Mouse (Mus musculus) intestine, embryonic 15.5 days (tissue): ENCODE results near the gene Tbc1d7. TPM values are rescaled to one million over a fixed set of nuclear protein-coding genes. Genes with fewer than 3 reads are reported as not detected.

Source experiments
- ATAC-seq: fragments of 200-750 bp; cut with Nextera tagmentation; 2 replicates; pipeline ENCODE4 v1.8.0; 2017; ENCODE audit warnings: moderate TSS enrichment, moderate library complexity
- H3K27ac ChIP-seq: fragments of 300-500 bp; sonication (generic); 2 replicates; pipeline ENCODE4 v1.5.1; 2015; ENCODE audit warnings: mild to moderate bottlenecking, inconsistent platforms
- H3K27me3 ChIP-seq: fragments of 300-500 bp; sonication (generic); replicated peaks from 2 replicates; pipeline ENCODE4 v1.6.1; 2015; ENCODE audit warnings: inconsistent platforms
- H3K36me3 ChIP-seq: fragments of 300-500 bp; sonication (generic); 2 replicates; pipeline ENCODE4 v1.6.1; 2015; ENCODE audit warnings: inconsistent platforms
- H3K4me1 ChIP-seq: fragments of 300-500 bp; sonication (generic); replicated peaks from 2 replicates; pipeline ENCODE4 v1.6.1; 2015; ENCODE audit warnings: inconsistent platforms
- H3K4me2 ChIP-seq: fragments of 300-500 bp; sonication (generic); replicated peaks from 2 replicates; pipeline ENCODE4 v1.6.1; 2015; ENCODE audit warnings: mild to moderate bottlenecking, inconsistent platforms
- H3K4me3 ChIP-seq: fragments of 300-500 bp; sonication (generic); replicated peaks from 2 replicates; pipeline ENCODE4 v1.5.1; 2015; ENCODE audit warnings: inconsistent platforms
- H3K9ac ChIP-seq: fragments of 300-500 bp; sonication (generic); 2 replicates; pipeline ENCODE4 v1.6.1; 2015; ENCODE audit warnings: inconsistent platforms
- H3K9me3 ChIP-seq: fragments of 300-500 bp; sonication (generic); 2 replicates; pipeline ENCODE4 v1.6.1; 2016; ENCODE audit warnings: inconsistent platforms
- WGBS: fragments of 180-500 bp; shearing (Covaris S2); methylation state at CpG from one replicate; pipeline ENCODE4 v1.1.7; 2015; 5-methylcytosine and 5-hydroxymethylcytosine counted together
- polyA plus RNA-seq: library from polyadenylated mRNA; unstranded; fragments of >200 nt; fragmentation: Nextera tagmentation; extraction: Ambion mirVana; gene quantifications from 2 replicates; pipeline ENCODE4 v1.2.1, GENCODE M21; 2015

Tbc1d7 gene
- polyA plus RNA-seq, 1 experiment from 2014 or later, result 34.2 TPM

GRCm38 (mm10) chr13:43157370-43157769, 13.9 kb downstream of the Tbc1d7 start:
- Histone ChIP-seq H3K27ac (no peak overlapping the region), H3K4me3 (no peak overlapping the region), H3K9ac (no peak overlapping the region), H3K27me3 (no peaks in the 10 kb centered on the region), H3K4me1 (0 out of 2 replicates have a peak, but pooled peaks cover 5% of the 10 kb centered on the region), H3K4me2 (no peak overlapping the region), H3K9me3 (no peaks in the 10 kb centered on the region), H3K36me3 (no peaks in the 10 kb centered on the region)
- ATAC-seq, result no peak
- 52% methylated on average over 5 of the region's 5 CpGs for WGBS

- ATAC-seq, result no peak
- Histone ChIP-seq H3K9ac (no peak overlapping the region), H3K4me2 (no peak overlapping the region), H3K27me3 (no peaks in the 10 kb centered on the region), H3K4me1 (no peaks in the 10 kb centered on the region), H3K4me3 (no peak overlapping the region), H3K27ac (no peak overlapping the region), H3K9me3 (no peaks in the 10 kb centered on the region), H3K36me3 (no peaks in the 10 kb centered on the region)
- 91% methylated on average over 14 of the region's 14 CpGs for WGBS
Measured at GRCm38 (mm10) chr13:43152005-43152520, 19.2 kb downstream of the Tbc1d7 start.

GRCm38 (mm10) chr13:43149661-43150060, 21.6 kb downstream of the Tbc1d7 start:
- no peaks in the 10 kb centered on the region for H3K9me3 ChIP-seq
- 80% methylated on average over 3 of the region's 3 CpGs for WGBS

GRCm38 (mm10) chr13:43148692-43149091, 22.6 kb downstream of the Tbc1d7 start:
- no peaks in the 10 kb centered on the region for H3K27me3 ChIP-seq
- ATAC-seq, result peak; percentile 47; the same call in 1 of the 2 replicates

More at GRCm38 (mm10) chr13:43149661-43150060, 21.6 kb downstream of the Tbc1d7 start:
- H3K27me3 ChIP-seq, result no peaks in the 10 kb centered on the region
- H3K9ac ChIP-seq, result no peak overlapping the region
- no peaks in the 10 kb centered on the region for H3K36me3 ChIP-seq
- H3K4me2 ChIP-seq, result no peak overlapping the region
- ATAC-seq, result no peak
- no peaks in the 10 kb centered on the region for H3K4me1 ChIP-seq
- H3K4me3 ChIP-seq, result no peak overlapping the region
- H3K27ac ChIP-seq, result no peak overlapping the region

GRCm38 (mm10) chr13:43146515-43147258, 24.6 kb downstream of the Tbc1d7 start:
- Histone ChIP-seq H3K4me2 (no peak overlapping the region), H3K36me3 (no peaks in the 10 kb centered on the region), H3K9me3 (no peaks in the 10 kb centered on the region), H3K9ac (no peak overlapping the region), H3K4me3 (no peak overlapping the region), H3K4me1 (no peaks in the 10 kb centered on the region), H3K27me3 (no peaks in the 10 kb centered on the region), H3K27ac (no peak overlapping the region)
- ATAC-seq, result peak; percentile 31; the same call in 1 of the 2 replicates
- WGBS, result 44% methylated on average over 8 of the region's 8 CpGs

More at GRCm38 (mm10) chr13:43148692-43149091, 22.6 kb downstream of the Tbc1d7 start:
- H3K27ac ChIP-seq, result no peak overlapping the region
- 65% methylated on average over 4 of the region's 4 CpGs for WGBS
- H3K36me3 ChIP-seq, result no peaks in the 10 kb centered on the region
- no peak overlapping the region for H3K4me2 ChIP-seq
- H3K4me3 ChIP-seq, result no peak overlapping the region
- H3K4me1 ChIP-seq, result no peaks in the 10 kb centered on the region
- no peak overlapping the region for H3K9ac ChIP-seq
- H3K9me3 ChIP-seq, result no peaks in the 10 kb centered on the region

- ATAC-seq, result no peak
- WGBS, result 70% methylated on average over 7 of the region's 7 CpGs
- H3K4me1 ChIP-seq, result no peaks in the 10 kb centered on the region
- H3K36me3 ChIP-seq, result no peaks in the 10 kb centered on the region
- H3K27me3 ChIP-seq, result no peaks in the 10 kb centered on the region
- no peak overlapping the region for H3K9ac ChIP-seq
- no peak overlapping the region for H3K27ac ChIP-seq
- no peak overlapping the region for H3K4me3 ChIP-seq
- no peaks in the 10 kb centered on the region for H3K9me3 ChIP-seq
- H3K4me2 ChIP-seq, result no peak overlapping the region
Measured at GRCm38 (mm10) chr13:43144720-43145418, 26.4 kb downstream of the Tbc1d7 start.

GRCm38 (mm10) chr13:43134468-43134867, 36.8 kb downstream of the Tbc1d7 start:
- no peaks in the 10 kb centered on the region for H3K36me3 ChIP-seq
- no peak overlapping the region for H3K27ac ChIP-seq
- H3K9me3 ChIP-seq, result no peaks in the 10 kb centered on the region
- 62% methylated on average over 4 of the region's 4 CpGs for WGBS
- no peak overlapping the region for H3K4me2 ChIP-seq
- H3K27me3 ChIP-seq, result no peaks in the 10 kb centered on the region
- ATAC-seq, result no peak
- H3K4me3 ChIP-seq, result no peak overlapping the region
- 0 out of 2 replicates have a peak, but pooled peaks cover 6% of the 10 kb centered on the region for H3K4me1 ChIP-seq
- H3K9ac ChIP-seq, result no peak overlapping the region

- Histone ChIP-seq H3K36me3 (no peaks in the 10 kb centered on the region), H3K27me3 (no peaks in the 10 kb centered on the region), H3K4me1 (0 out of 2 replicates have a peak, but pooled peaks cover 6% of the 10 kb centered on the region), H3K9me3 (no peaks in the 10 kb centered on the region), H3K4me3 (no peak overlapping the region), H3K4me2 (no peak overlapping the region), H3K9ac (no peak overlapping the region), H3K27ac (no peak overlapping the region)
- ATAC-seq, result no peak
- 73% methylated on average over 7 of the region's 7 CpGs for WGBS
Measured at GRCm38 (mm10) chr13:43133400-43133799, 37.9 kb downstream of the Tbc1d7 start.

- Histone ChIP-seq H3K4me1 (0 out of 2 replicates have a peak, but pooled peaks cover 6% of the 10 kb centered on the region), H3K27ac (no peak overlapping the region), H3K9ac (no peak overlapping the region), H3K4me3 (no peak overlapping the region), H3K27me3 (no peaks in the 10 kb centered on the region), H3K4me2 (no peak overlapping the region), H3K9me3 (no peaks in the 10 kb centered on the region), H3K36me3 (no peaks in the 10 kb centered on the region)
- 0 out of 2 replicates have a peak, but pooled peaks have one; percentile 45 for ATAC-seq
- WGBS, result 66% methylated on average over 9 of the region's 9 CpGs
Measured at GRCm38 (mm10) chr13:43132859-43133258, 38.4 kb downstream of the Tbc1d7 start.

GRCm38 (mm10) chr13:43131741-43132191, 39.5 kb downstream of the Tbc1d7 start:
- no peaks in the 10 kb centered on the region for H3K9me3 ChIP-seq
- no peak for ATAC-seq
- no peaks in the 10 kb centered on the region for H3K27me3 ChIP-seq
- H3K4me1 ChIP-seq, result 0 out of 2 replicates have a peak, but pooled peaks cover 6% of the 10 kb centered on the region
- 0 out of 2 replicates have a peak overlapping the region, but pooled peaks have one; percentile 36 for H3K27ac ChIP-seq
- 47% methylated on average over 10 of the region's 10 CpGs for whole genome bisulfite sequencing
- H3K4me3 ChIP-seq, result no peak overlapping the region
- no peaks in the 10 kb centered on the region for H3K36me3 ChIP-seq
- H3K9ac ChIP-seq, result no peak overlapping the region
- H3K4me2 ChIP-seq, result no peak overlapping the region

- H3K27ac ChIP-seq, result no peak overlapping the region
- ATAC-seq, result no peak
- H3K27me3 ChIP-seq, result no peaks in the 10 kb centered on the region
- H3K9ac ChIP-seq, result no peak overlapping the region
- H3K9me3 ChIP-seq, result no peaks in the 10 kb centered on the region
- 0 out of 2 replicates have a peak, but pooled peaks cover 6% of the 10 kb centered on the region for H3K4me1 ChIP-seq
- WGBS, result 74% methylated on average over 6 of the region's 6 CpGs
- no peak overlapping the region for H3K4me2 ChIP-seq
- H3K4me3 ChIP-seq, result no peak overlapping the region
- H3K36me3 ChIP-seq, result no peaks in the 10 kb centered on the region
Measured at GRCm38 (mm10) chr13:43130161-43130560, 41.1 kb downstream of the Tbc1d7 start.

- no peak overlapping the region for H3K4me2 ChIP-seq
- no peak for ATAC-seq
Measured at GRCm38 (mm10) chr13:43124683-43125074, 46.6 kb downstream of the Tbc1d7 start.

More at GRCm38 (mm10) chr13:43124683-43125074, 46.6 kb downstream of the Tbc1d7 start:
- Histone ChIP-seq H3K4me3 (no peak overlapping the region), H3K36me3 (no peaks in the 10 kb centered on the region), H3K4me1 (no peaks in the 10 kb centered on the region), H3K27me3 (no peaks in the 10 kb centered on the region), H3K9me3 (no peaks in the 10 kb centered on the region), H3K27ac (no peak overlapping the region), H3K9ac (no peak overlapping the region)
- WGBS, result 24% methylated on average over 4 of the region's 4 CpGs
